Mouse (Mus musculus) testis, adult 2 months (tissue): Measurements from ENCODE around the gene Olfr1219.

Experiments used
- CTCF ChIP-seq: fragments of 200-500 bp; IDR thresholded peaks from 2 replicates; pipeline ENCODE4 v1.5.1; 2012; ENCODE audit warnings: low read depth, mild to moderate bottlenecking, inconsistent platforms, low read length, moderate library complexity; ENCODE audit not compliant: control insufficient read depth, insufficient read depth, insufficient replicate concordance
- POLR2A ChIP-seq: fragments of 200-500 bp; IDR thresholded peaks from 2 replicates; pipeline ENCODE4 v1.6.1; 2012; ENCODE audit warnings: low read depth, mild to moderate bottlenecking, inconsistent platforms, low read length, moderate library complexity; ENCODE audit not compliant: control insufficient read depth

- TF ChIP-seq CTCF, result no peak
- no peak for TF ChIP-seq POLR2A
Observed at GRCm38 (mm10) chr2:89031965-89032364, 51.3 kb downstream of the Olfr1219 start, which contains the start of gene Olfr1217.
